Mouse (Mus musculus) bone marrow macrophage, adult 2 months (primary cell): ENCODE measurements around the gene Ntrk3. TPM values are rescaled to one million over a fixed set of nuclear protein-coding genes. Genes with fewer than 3 reads are reported as not detected.

Experiments
- H3K27ac ChIP-seq: 2 replicates; pipeline ENCODE4 v1.5.1; 2012; ENCODE audit warnings: low read depth, low read length; ENCODE audit not compliant: insufficient read depth
- H3K4me1 ChIP-seq: 2 replicates; pipeline ENCODE4 v1.6.1; 2012; ENCODE audit warnings: low read length; ENCODE audit not compliant: control insufficient read depth, insufficient read depth
- H3K4me3 ChIP-seq: 2 replicates; pipeline ENCODE4 v1.5.1; 2012; ENCODE audit warnings: mild to moderate bottlenecking, low read length, moderate library complexity; ENCODE audit not compliant: insufficient read depth
- CTCF ChIP-seq: IDR thresholded peaks from 2 replicates; pipeline ENCODE4 v1.5.1; 2012; ENCODE audit warnings: low read depth, mild to moderate bottlenecking, low read length, moderate library complexity
- POLR2A ChIP-seq: IDR thresholded peaks from 2 replicates; pipeline ENCODE4 v1.6.1; 2012; ENCODE audit warnings: mild to moderate bottlenecking, low read depth, low read length, borderline replicate concordance
- polyA plus RNA-seq: library from polyadenylated mRNA; stranded (reverse); fragments of >200 nt; gene quantifications from 2 replicates; pipeline ENCODE4 v1.2.4, GENCODE M21; 2012; ENCODE audit not compliant: missing spikeins, insufficient read depth, insufficient read length

The Ntrk3 gene
- polyA plus RNA-seq, 1 experiment, result not detected

DNA sequence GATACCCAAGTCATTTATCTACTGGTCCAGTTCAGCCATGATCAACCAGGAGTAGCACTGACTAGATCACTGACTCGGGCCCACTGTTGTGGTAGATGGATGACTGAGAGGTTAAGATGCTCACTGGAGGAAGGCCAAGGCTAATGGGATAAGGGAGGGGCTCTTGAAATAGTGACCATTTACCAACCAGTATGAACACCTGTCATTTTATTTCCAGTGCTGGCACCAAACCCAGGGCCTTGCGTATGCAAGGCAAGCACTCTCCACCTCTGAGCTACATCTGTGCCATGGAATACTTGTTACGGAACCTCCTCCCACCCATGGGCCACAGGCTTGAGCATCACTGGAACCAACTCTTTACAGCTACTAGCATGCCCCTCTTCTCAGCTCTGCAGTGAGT is 26.0 kb upstream of the Ntrk3 start:
- Histone ChIP-seq H3K4me1 (no peaks in the 10 kb centered on the region), H3K27ac (no peak overlapping the region), H3K4me3 (no peak overlapping the region)
- TF ChIP-seq CTCF (no peak), POLR2A (no peak)

DNA sequence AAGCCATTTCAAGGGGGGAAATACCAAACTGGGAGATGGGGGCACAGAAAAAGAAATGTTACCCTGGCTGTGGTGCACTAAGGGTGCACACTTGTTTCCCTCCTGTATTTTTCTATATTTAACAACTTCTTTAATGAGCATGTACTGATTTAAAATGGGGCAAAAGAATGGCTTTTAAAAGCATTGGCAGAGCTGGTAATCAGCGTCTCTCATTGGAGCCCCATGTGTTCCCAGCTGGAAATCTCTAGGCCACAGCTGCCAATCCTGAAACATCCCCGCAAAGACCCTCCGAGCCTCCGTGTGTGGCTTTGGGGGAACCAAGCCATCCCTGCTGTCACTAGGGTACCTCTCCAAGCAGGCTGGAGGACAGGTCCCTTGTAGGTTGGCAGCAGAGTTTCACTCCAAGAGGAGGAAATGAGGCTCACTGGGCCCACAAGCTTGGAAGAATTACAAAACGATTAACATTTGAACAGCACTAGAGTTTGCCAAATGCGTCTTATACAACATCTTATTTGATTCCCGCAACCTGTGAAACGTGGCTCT is 16.7 kb upstream of the Ntrk3 start:
- Histone ChIP-seq H3K4me3 (no peak overlapping the region), H3K27ac (no peak overlapping the region), H3K4me1 (no peaks in the 10 kb centered on the region)
- TF ChIP-seq POLR2A (no peak), CTCF (no peak)

DNA sequence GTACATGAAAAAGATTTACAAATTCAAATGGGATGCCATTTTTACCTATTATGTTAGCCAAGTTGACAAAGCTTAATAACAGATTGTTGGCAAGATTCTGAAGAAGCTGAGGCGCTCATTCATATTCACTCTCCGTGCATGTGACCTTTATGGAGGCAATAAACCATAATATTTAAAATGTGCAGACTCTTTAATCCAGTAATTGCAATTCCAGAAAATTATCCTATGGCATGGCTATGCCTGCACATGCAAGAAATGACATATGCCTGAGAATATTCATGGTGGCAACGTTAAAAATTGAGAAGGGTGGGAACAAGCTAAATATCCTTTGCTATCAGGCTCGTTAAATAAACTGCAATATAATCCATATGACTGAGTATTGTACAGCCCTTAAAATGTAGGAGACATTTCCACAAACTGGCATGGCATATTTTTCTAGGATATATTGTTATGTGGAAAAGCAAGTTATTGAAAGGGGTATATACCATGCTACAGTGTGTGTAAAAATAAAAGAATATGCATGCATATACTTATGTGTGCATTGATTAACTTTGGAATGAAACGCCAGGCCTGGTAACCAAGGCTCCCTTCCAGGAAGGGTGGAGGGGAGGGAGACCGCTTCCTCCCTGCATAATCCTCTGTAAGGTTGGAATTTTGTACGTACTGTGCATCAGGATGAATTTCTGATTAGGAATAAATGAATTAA is 16.1 kb upstream of the Ntrk3 start:
- no peak overlapping the region for H3K4me3 ChIP-seq
- no peak overlapping the region for H3K27ac ChIP-seq
- no peak for TF ChIP-seq CTCF
- no peak for TF ChIP-seq POLR2A
- H3K4me1 ChIP-seq, result no peaks in the 10 kb centered on the region

DNA sequence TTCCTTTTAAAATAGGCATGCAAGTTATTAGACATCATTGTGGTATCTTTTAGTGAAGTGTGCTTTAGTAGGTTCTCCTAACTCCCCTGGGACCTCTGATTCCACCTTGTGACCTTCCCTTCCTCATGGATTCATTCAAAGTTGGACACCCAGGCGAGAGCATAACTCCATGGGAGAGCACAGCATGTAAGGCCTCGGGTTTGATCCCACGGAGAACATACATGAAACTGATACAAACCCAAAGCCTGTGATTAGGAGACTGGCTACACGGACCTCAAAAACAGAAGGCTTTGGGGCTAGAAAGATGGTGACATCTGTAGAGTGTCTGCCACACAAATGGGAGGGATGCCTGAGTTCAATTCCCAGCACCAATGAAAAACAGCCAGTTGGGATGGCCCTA is 15.1 kb upstream of the Ntrk3 start:
- TF ChIP-seq POLR2A (no peak), CTCF (no peak)

GRCm38 (mm10) chr7:78743731-78744385 is 6.0 kb upstream of the Ntrk3 start:
- no peak overlapping the region for H3K27ac ChIP-seq
- no peaks in the 10 kb centered on the region for H3K4me1 ChIP-seq
- H3K4me3 ChIP-seq, result no peak overlapping the region
- TF ChIP-seq POLR2A, result no peak
- no peak for TF ChIP-seq CTCF

More for the DNA sequence above, 15.1 kb upstream of the Ntrk3 start:
- H3K4me1 ChIP-seq, result no peaks in the 10 kb centered on the region
- H3K4me3 ChIP-seq, result no peak overlapping the region
- H3K27ac ChIP-seq, result no peak overlapping the region

- TF ChIP-seq CTCF (no peak), POLR2A (no peak)
- H3K4me1 ChIP-seq, result no peaks in the 10 kb centered on the region
- H3K4me3 ChIP-seq, result no peak overlapping the region
- H3K27ac ChIP-seq, result no peak overlapping the region
Measured at GRCm38 (mm10) chr7:78739351-78740000, 1.7 kb upstream of the Ntrk3 start.

DNA sequence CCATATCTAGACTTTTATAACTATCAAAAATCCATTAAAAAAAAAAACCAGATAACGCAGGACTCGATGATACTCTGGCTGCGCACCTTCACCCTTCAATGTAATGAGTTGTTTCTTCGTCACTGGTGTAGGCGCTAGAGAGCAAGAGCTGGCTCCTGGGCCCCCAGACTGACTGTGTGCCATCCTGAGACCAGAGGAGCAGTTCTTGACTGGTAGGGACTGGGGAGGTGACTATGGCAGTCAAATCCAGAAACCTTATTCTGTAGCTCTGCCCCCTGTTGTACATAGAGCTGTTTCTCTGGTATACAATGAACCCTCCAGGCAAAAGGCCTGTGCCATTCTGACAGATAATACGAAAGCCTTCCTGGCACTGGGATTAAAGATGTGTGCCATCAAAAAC is 616 bp downstream of the Ntrk3 start:
- TF ChIP-seq CTCF (no peak), POLR2A (no peak)
- no peak overlapping the region for H3K4me3 ChIP-seq
- no peaks in the 10 kb centered on the region for H3K4me1 ChIP-seq
- no peak overlapping the region for H3K27ac ChIP-seq

DNA sequence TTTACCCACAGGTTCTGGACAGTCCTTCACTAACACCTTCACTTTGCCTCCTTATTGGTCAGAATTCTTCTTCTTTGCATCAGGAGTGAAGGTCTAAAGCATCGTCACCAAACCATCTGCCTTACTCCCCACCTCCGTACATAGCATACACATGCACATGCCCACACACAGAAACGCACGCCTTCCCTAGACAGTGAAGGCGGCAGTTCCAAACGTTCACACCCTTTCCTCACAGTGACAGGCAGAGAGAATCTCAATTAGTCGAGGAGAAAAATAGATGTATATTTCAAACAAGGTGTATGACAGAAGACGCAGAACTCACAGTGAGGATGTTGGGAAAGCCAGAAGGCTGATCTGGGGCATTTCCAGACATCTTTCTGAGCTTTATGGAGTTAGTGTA is 6.4 kb downstream of the Ntrk3 start:
- Histone ChIP-seq H3K4me1 (no peaks in the 10 kb centered on the region), H3K27ac (no peak overlapping the region), H3K4me3 (no peak overlapping the region)
- no peak for TF ChIP-seq CTCF
- no peak for TF ChIP-seq POLR2A

- Histone ChIP-seq H3K4me3 (no peak overlapping the region), H3K4me1 (no peaks in the 10 kb centered on the region), H3K27ac (no peak overlapping the region)
- TF ChIP-seq POLR2A (no peak), CTCF (no peak)
Measured at GRCm38 (mm10) chr7:78724591-78724990, 13.2 kb downstream of the Ntrk3 start.

- Histone ChIP-seq H3K4me1 (no peaks in the 10 kb centered on the region), H3K27ac (no peak overlapping the region), H3K4me3 (no peak overlapping the region)
- TF ChIP-seq POLR2A (no peak), CTCF (no peak)
Measured at GRCm38 (mm10) chr7:78722051-78722450, 15.8 kb downstream of the Ntrk3 start.
